Mouse (Mus musculus): ENCODE measurements around the gene Nckap5l. TPM values are rescaled to one million over a fixed set of nuclear protein-coding genes. Genes with fewer than 3 reads are reported as not detected.

The Nckap5l gene
- 10 to 100 TPM; 37.2 to 39.4 TPM for total RNA-seq (2021)
- long read RNA-seq, experiment 1, full-length matches to known transcripts = 3 of 27 reads
- long read RNA-seq, experiment 1, partial matches to known transcripts = 19 of 27 reads
- long read RNA-seq, experiment 1, other reads (novel, unspliced or antisense) = 5 of 27 reads
- long read RNA-seq, experiment 2, full-length matches to known transcripts = 6 of 35 reads
- long read RNA-seq, experiment 2, partial matches to known transcripts = 22 of 35 reads
- long read RNA-seq, experiment 2, other reads (novel, unspliced or antisense) = 7 of 35 reads

- peak; percentile 93 to 94 for DNase-seq (ENCODE audit: low spot score in 2 of 2)
These were observed at the start of gene Nckap5l for GRCm38 (mm10) chr15:99457606-99458401. Gene Nckap5l (minus strand): TSS chr15:99457748.

DNA sequence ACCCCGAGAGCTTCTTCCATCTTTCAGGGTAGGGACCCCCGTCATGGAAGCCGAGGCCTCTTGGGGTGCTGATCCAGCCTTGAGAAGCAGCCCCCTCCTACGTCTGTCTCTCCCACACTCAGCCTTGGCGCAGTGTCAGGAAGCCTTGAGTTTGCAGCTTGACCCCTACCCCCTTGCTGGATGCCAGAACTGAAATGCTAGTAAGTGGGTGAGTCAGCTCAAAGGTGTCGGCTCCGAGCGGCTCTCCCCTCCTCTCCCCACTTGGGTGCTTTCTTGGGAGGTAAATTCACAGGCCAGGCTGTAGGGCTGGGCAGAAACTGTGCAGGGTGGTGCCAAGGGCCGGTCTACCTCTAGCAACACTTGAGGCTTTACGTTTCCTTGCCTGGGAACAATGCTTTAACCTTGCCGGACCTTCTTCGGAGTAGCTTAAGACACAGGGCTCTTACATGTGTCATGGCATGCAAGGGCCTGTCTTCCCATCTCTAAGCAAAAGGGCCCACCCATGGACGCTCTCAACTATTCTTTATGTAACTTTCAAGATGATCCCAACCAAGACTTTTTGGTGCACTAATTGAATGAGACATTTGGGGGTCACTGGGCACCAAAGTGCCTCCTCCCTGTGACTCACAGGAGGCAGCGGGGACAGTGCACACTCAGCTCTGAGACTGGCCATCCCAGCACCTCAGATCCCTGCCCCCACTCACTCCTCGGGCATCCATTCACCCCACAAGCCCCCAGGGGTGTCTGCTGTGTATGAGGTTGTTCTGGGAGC is 48.0 kb upstream of the Nckap5l start:
- DNase-seq (ENCODE audit: low spot score in 2 of 2) = no peak

DNA sequence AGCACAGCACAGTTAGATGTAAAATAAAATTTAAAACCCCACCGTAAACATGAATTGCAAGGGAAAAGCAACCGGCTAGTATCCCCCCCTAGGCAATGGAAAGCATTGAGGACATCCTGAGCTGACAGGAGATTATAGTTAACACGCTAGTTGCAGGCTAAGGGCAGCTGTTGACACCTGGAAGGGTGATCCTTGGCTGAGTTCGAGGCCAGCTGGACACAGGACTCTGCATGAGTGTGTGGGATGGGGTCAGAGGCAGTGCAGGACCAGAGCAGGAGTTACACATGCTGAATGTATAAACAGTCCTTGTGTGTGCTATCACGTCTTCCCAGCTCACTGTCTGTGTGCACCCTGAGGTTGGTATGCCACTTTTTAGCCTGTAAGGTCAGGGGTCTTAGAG is 45.7 kb upstream of the Nckap5l start:
- DNase-seq (ENCODE audit: low spot score in 2 of 2) = no peak

- DNase-seq (ENCODE audit: low spot score in 2 of 2) = no peak
These were observed 44.8 kb upstream of the Nckap5l start for GRCm38 (mm10) chr15:99502311-99502831.

DNA sequence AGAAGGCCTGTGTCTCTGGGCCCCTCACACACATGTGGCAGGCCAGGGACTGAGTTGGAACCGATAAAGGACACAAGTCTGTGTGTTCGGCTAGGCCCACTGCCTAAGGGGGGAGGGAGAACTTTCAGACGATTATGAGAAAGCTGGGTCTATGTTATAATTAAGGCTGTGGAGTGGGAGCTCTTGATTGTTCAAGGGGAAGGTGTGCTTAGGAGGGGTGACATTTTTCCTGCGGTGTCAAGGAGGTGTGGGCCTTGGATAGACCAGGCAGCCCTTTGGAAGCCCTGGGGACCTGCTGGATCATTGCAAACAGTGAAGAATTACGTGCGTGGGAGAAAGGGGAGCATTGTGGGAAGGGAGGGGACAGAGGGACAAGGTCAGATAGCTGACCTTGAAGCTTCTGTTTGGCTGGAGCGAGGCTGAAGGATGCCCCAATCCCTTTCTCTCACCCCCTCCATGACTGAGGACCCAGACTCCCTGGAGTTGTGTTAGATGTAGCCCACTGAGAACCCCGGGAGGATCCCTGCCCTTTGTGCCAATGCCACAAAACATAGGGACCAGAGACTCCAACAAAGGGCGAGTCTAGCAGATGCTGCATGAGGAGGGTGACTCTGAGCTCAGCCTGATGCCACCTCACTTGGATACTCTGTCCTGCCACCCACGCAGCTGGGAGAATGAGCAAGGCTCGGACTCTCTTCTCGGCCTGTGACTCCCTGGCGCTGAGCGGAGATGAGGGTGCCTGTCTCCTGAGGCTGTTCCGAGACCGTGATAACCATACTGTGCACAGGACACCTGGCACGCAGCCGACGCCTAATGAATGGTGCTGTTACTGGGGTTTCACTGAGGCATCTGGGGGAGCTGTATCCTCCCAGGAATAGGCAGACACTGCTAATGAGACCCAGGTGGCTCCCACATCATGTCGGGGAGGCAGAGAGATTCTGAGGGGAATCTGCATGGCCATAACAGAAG is 44.0 kb upstream of the Nckap5l start:
- no peak for DNase-seq (ENCODE audit: low spot score in 2 of 2)

- no peak for DNase-seq (ENCODE audit: low spot score in 2 of 2)
These were observed 42.8 kb upstream of the Nckap5l start for GRCm38 (mm10) chr15:99500320-99500719.

- DNase-seq (ENCODE audit: low spot score in 2 of 2) = no peak
These were observed 42.2 kb upstream of the Nckap5l start for GRCm38 (mm10) chr15:99499726-99500125.

- no peak for DNase-seq (ENCODE audit: low spot score in 2 of 2)
These were observed 41.2 kb upstream of the Nckap5l start for GRCm38 (mm10) chr15:99498781-99499180.

DNA sequence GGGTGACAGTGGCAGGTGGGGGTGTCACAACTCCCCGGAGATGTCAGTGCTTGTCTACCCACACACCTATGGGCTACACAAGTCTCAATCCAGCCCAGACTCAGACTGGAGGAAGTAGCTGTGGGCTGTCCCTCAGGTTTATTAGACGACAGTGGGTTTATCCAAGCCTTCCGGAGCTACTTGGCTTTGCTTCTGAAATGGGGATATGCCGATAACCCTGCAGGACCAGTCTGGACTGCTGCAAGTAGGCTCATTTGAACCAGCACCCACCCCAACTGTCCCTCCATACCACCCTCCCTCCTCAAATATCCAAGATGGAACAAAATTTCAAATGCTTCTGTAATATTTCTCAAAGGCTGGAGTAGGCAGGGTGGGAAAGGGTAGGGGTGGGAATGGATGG is 40.8 kb upstream of the Nckap5l start:
- DNase-seq (ENCODE audit: low spot score in 2 of 2) = no peak

GRCm38 (mm10) chr15:99497527-99498242 is 40.1 kb upstream of the Nckap5l start:
- peak in 1 of 2 experiments; percentile 52 for DNase-seq (ENCODE audit: low spot score in 2 of 2)

DNA sequence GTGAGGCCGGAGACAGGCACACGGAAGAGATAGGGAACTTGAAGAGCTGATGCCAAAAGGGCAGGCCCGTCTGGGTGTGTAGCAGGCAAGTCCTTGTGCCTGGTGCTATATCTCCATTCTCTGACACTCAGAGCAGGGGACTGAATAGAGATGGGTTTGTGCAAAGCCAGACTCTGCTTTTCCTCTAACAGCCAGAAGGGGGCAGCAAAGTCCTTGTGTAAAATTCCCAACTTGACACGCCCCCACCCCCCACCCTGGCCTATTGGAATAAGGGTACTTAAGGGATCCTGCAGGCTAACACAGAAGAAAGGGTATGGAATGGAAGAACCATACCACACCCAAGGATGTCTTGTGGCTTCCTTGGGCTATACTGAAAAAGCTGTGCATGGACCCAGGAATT is 39.5 kb upstream of the Nckap5l start:
- no peak for DNase-seq (ENCODE audit: low spot score in 2 of 2)

DNA sequence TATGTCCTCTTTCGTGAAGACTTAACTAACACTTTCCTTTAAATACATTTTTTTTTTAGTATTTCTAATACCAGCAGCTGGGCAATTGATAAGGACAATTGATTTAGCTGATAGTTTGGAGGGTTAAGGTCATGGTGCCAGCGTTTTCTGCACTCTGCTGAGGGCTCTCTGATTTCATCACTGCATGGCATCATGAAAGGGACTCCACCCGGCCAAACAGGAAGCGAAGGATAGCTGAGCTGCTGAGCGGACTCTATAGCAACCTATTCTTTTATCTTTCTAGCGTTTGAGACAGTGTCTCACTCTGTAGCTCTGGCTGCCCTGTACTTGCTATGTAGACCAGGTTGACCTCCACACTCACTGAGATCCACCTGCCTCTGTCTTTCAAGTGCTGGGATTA is 27.2 kb upstream of the Nckap5l start:
- no peak for DNase-seq (ENCODE audit: low spot score in 2 of 2)

DNA sequence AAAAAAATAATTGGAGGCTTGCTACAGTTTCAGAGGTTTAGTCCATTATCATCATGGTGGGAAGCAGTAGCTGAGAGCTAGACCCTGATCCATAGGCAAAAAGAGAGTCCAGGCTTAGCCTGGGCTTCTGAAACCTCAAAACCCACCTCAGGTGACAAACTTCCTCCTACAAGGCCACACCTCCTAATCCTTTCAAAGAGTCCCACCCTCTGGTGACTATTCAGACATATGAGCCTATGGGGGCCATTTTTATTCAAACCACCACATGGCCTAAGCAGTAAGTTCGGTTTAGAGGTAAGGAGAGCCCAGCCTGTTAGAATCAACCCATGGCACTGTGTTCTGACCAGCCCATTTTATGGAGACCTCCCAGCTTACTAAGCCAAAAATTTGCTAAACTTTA is 18.3 kb upstream of the Nckap5l start:
- DNase-seq (ENCODE audit: low spot score in 2 of 2) = no peak

DNA sequence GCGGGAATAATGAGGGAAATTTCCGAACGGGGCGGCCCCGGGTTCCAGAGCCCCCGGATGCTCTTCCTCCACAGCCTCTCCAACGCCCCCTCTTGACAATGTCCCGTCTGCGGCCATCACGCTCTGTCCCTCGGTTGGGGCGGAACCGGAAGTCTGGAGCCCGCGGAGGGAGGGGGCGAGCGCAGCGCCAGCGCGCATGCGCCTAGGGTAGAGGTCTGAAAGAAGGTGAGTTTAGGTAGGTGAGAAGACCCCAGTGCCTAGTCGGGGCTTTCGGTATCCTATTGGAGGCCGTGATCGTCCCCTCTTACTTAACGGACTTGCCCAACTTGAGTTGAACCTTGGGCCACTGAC is 17.0 kb upstream of the Nckap5l start, which contains the start of gene Bcdin3d:
TSS of gene Bcdin3d (minus strand) at position 155 of the 351 bp plus-strand sequence.
- peak; percentile 86 to 90 for DNase-seq (ENCODE audit: low spot score in 2 of 2)

- peak; percentile 47 to 78 for DNase-seq (ENCODE audit: low spot score in 2 of 2)
These were observed 16.4 kb upstream of the Nckap5l start for GRCm38 (mm10) chr15:99473801-99474575.

GRCm38 (mm10) chr15:99472972-99473371 is 15.4 kb upstream of the Nckap5l start:
- DNase-seq (ENCODE audit: low spot score in 2 of 2) = no peak

GRCm38 (mm10) chr15:99471677-99472063 is 14.1 kb upstream of the Nckap5l start:
- no peak for DNase-seq (ENCODE audit: low spot score in 2 of 2)

GRCm38 (mm10) chr15:99470971-99471676 is 13.6 kb upstream of the Nckap5l start:
- peak; percentile 36 to 55 for DNase-seq (ENCODE audit: low spot score in 2 of 2)

All from gastrocnemius, postnatal 4 days (tissue).